Mouse (Mus musculus) megakaryocyte, embryonic 14.5 days (primary cell): ENCODE measurements at regions not wholly inside any gene's neighbourhood (a gene's known extent, or its start where the extent isn't known, plus 50 kb on each side); places are given as distances from the start of the nearest gene placed in this dataset.

Experiments used
- FLI1 ChIP-seq: IDR thresholded peaks from 2 replicates; pipeline ENCODE4 v1.6.1; 2012; ENCODE audit warnings: low read length, inconsistent platforms, mixed read lengths
- GATA1 ChIP-seq: IDR thresholded peaks from 3 replicates; pipeline ENCODE4 v1.6.1; 2012; ENCODE audit warnings: mixed read lengths, low read length, inconsistent platforms, borderline replicate concordance

- TF ChIP-seq FLI1 = no peak
- TF ChIP-seq GATA1 = no peak
These were observed 82.8 kb downstream of the Sox4 start for GRCm38 (mm10) chr13:28870681-28871080.
